Mouse (Mus musculus) brain, embryonic 14.5 days (tissue): ENCODE measurements at regions not wholly inside any gene's neighbourhood (a gene's known extent, or its start where the extent isn't known, plus 50 kb on each side); places are given as distances from the start of the nearest gene placed in this dataset.

ENCODE experiments used
- CTCF ChIP-seq: fragments of 200-500 bp; IDR thresholded peaks from 2 replicates; pipeline ENCODE4 v1.5.1; 2012; ENCODE audit warnings: inconsistent platforms, mild to moderate bottlenecking, moderate library complexity, borderline replicate concordance; ENCODE audit not compliant: insufficient read depth, insufficient read length; ENCODE audit errors: extremely low read depth
- POLR2A ChIP-seq: fragments of 200-500 bp; IDR thresholded peaks from 2 replicates; pipeline ENCODE4 v1.6.1; 2012; ENCODE audit warnings: mild to moderate bottlenecking, inconsistent platforms, borderline replicate concordance; ENCODE audit not compliant: poor library complexity, insufficient read depth, insufficient read length, severe bottlenecking; ENCODE audit errors: extremely low read depth

DNA sequence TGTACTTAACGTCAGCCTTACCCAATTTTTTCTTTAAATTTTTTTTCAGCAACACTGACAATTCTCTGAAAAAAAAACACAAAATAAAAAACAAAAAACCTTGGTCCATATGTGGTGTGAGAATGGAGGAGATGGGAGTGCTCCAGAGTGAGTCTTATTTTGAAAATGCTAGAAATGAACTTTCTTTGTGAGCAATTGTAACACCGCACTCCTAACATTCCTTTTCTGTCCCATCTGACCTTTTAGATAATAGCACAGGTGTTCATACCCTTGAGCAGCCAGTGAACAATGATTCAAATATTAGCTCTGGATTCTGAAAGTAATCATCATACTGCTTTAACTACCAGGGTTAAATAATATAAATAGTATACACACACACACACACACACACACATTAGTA is 666.2 kb upstream of the Nectin3 start:
- TF ChIP-seq POLR2A (no peak), CTCF (no peak)
